12 mouse cellular contexts compared by ENCODE assay signal in the genomic region with DNA sequence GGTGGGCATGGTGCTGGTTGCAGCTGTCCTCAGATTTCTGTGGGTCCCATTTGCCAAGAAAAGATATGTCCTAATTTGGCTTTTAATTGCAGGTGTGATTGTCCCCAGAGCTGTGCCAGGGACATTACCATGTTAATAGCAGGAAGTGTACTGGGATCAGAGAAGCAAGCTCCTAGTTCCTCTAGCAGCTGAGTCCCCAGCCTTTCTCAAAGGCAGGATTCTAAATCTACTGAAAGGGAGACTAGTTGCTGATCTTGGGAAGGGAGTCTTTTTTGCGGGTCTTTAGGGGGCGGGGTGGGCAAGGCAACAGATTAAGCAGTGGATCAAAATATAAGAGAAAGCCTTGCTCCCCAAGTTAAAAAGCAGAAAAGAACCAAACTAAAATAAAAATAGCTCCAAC.
A peak's percentile ranks its signal among the peaks of the same experiment; 100 is the strongest.
DNase-seq lines count a peak whose midpoint lies in the region; ATAC-seq and TF ChIP-seq lines count a peak whose summit lies in the region.
"Had no signal": no experiment of that assay in that cellular context is flagged by ENCODE, and none has a peak within 500 bp of the region (broad histone marks: within the 10 kb centered on the region; RNA-seq: fewer than 3 reads in every experiment).

No protein-coding gene starts in this region.

- no peak overlapping the region for H3K9ac ChIP-seq in forebrain, embryonic 12.5 days
- H3K9ac ChIP-seq in limb, embryonic 13.5 days = no peak overlapping the region

- intact Hi-C loops in gastrocnemius, postnatal 14 days (cut with DNase I; ENCODE audit: low total_unique reads) = no loop called here

- TF ChIP-seq CTCF in layer of hippocampus, adult 2 months (conservative IDR thresholded peaks at IDR 0.05) = no peak
- no peak for TF ChIP-seq CTCF in brain, embryonic 14.5 days (IDR thresholded peaks at IDR 0.05; ENCODE audit: borderline replicate concordance, extremely low read depth, insufficient read depth, insufficient read length)

- no peak overlapping the region for H3K4me3 ChIP-seq in layer of hippocampus, adult 2 months
- no peak overlapping the region for H3K4me3 ChIP-seq in forebrain, embryonic 12.5 days (replicated peaks)
- H3K4me3 ChIP-seq in limb, embryonic 13.5 days = no peak overlapping the region

- 0 out of 2 replicates have a peak, but pooled peaks cover 2% of the 10 kb centered on the region for H3K27me3 ChIP-seq in forebrain, embryonic 12.5 days
- H3K27me3 ChIP-seq in limb, embryonic 13.5 days = no peaks in the 10 kb centered on the region

- peaks cover 15% of the 10 kb centered on the region for H3K4me1 ChIP-seq in forebrain, embryonic 12.5 days
- H3K4me1 ChIP-seq in limb, embryonic 13.5 days = no peaks in the 10 kb centered on the region

- TF ChIP-seq POLR2A in brain, embryonic 14.5 days (IDR thresholded peaks at IDR 0.05; ENCODE audit: borderline replicate concordance, extremely low read depth, insufficient read depth, insufficient read length, poor library complexity, severe bottlenecking) = no peak

- no peaks in the 10 kb centered on the region for H3K36me3 ChIP-seq in forebrain, embryonic 12.5 days (replicated peaks)
- H3K36me3 ChIP-seq in limb, embryonic 13.5 days = no peaks in the 10 kb centered on the region

- H3K9me3 ChIP-seq in forebrain, embryonic 12.5 days = no peaks in the 10 kb centered on the region
- no peaks in the 10 kb centered on the region for H3K9me3 ChIP-seq in limb, embryonic 13.5 days

- DNase-seq in layer of hippocampus, adult 2 months (ENCODE audit: low spot score in 2 of 2) = no peak
- no peak for DNase-seq in layer of hippocampus, postnatal 10 days (ENCODE audit: low spot score in 2 of 2)
- peak; percentile 82 for DNase-seq in brain, embryonic 14.5 days (ENCODE audit: low read depth)
- no peak for DNase-seq in gastrocnemius, postnatal 14 days
- no peak for DNase-seq in adrenal gland, adult 18-20 months (ENCODE audit: low spot score in 2 of 2)
- no peak for DNase-seq in urinary bladder, postnatal 10 days (ENCODE audit: low spot score)
- DNase-seq: gastrocnemius, postnatal 10 days; kidney, postnatal 10 days; lung, postnatal 10 days had no signal

- 30% methylated on average over 2 of the region's 2 CpGs for WGBS in forebrain, embryonic 12.5 days
- 58% methylated on average over 2 of the region's 2 CpGs for WGBS in limb, embryonic 13.5 days

- peak overlapping the region; percentile 6; the same call in 1 of the 2 replicates for H3K4me2 ChIP-seq in forebrain, embryonic 12.5 days
- no peak overlapping the region for H3K4me2 ChIP-seq in limb, embryonic 13.5 days (replicated peaks)
- H3K4me2 ChIP-seq: liver, embryonic 11.5 days had no signal

- ATAC-seq in forebrain, embryonic 12.5 days (ENCODE audit: low FRiP score) = peak; percentile 64; the same call in 1 of the 2 replicates
- no peak for ATAC-seq in limb, embryonic 13.5 days (ENCODE audit: low FRiP score, low read depth)

- H3K27ac ChIP-seq in layer of hippocampus, adult 2 months = peak overlapping the region; percentile 79
- peak overlapping the region; percentile 33; the same call in 1 of the 2 replicates for H3K27ac ChIP-seq in forebrain, embryonic 12.5 days
- H3K27ac ChIP-seq in limb, embryonic 13.5 days = peak overlapping the region; percentile 28; the same call in 1 of the 2 replicates

Comparison
In these comparisons a context has a peak if more than half of its experiments do, and no peak if none do; other contexts are left out.
1. H3K27ac ChIP-seq: peak in every context shown above with its lines; median percentile 79 in layer of hippocampus, adult 2 months; 33 in forebrain, embryonic 12.5 days; 28 in limb, embryonic 13.5 days.